Comparison of ENCODE assay signal across 23 mouse cellular contexts in the genomic region with DNA sequence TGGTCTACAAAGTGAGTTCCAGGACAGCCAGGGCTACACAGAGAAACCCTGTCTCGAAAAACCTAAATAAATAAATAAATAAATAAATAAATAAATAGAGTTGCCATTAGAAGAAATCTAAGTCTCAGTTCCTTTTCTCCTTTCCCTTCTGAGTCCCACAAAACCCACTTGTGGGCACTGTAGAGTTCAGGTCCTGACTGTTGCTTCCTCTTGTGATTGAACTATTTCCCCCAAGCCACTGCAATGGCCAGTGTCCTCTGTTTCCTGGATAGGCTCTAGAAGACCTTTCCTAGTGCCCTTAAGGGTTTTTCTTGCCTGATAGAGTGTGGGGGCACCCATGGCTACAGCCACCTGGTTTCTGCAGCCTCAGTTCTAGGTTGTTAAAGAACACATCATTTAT. TPM values are rescaled to one million over a fixed set of nuclear protein-coding genes. Genes with fewer than 3 reads are reported as not detected.
"Had no signal": no experiment of that assay in that cellular context is flagged by ENCODE, and none has a peak within 500 bp of the region (broad histone marks: within the 10 kb centered on the region; RNA-seq: fewer than 3 reads in every experiment).

No protein-coding gene starts in this region.

- ATAC-seq: inflammation-experienced regulatory T-cells, adult 6 months; intestine, embryonic 15.5 days; intestine, postnatal 0 days had no signal

- H3K27me3 ChIP-seq: hindbrain, embryonic 13.5 days; hindbrain, embryonic 15.5 days had no signal

- H3K4me1 ChIP-seq: heart, embryonic 10.5 days; heart, embryonic 12.5 days; intestine, embryonic 15.5 days; limb, embryonic 12.5 days had no signal

- H3K4me3 ChIP-seq: gastrocnemius, adult 2 months; heart, embryonic 10.5 days; heart, embryonic 12.5 days; hindbrain, embryonic 13.5 days; hindbrain, embryonic 15.5 days; intestine, embryonic 15.5 days; layer of hippocampus, adult 2 months; left cerebral cortex, adult 2 months; limb, embryonic 10.5 days; limb, embryonic 12.5 days had no signal

- DNase-seq: gastrocnemius, adult 2 months; gastrocnemius, postnatal 10 days; gastrocnemius, postnatal 25 days; heart, adult 18-20 months; heart, postnatal 10 days; kidney, adult 18-20 months; kidney, adult 8-10 months; kidney, postnatal 10 days; kidney, postnatal 25 days; kidney, postnatal 4 days; liver had no signal

- H3K27ac ChIP-seq: gastrocnemius, adult 2 months; heart, embryonic 10.5 days; hindbrain, embryonic 13.5 days; hindbrain, embryonic 15.5 days; intestine, embryonic 15.5 days; layer of hippocampus, adult 2 months; left cerebral cortex, adult 2 months; limb, embryonic 10.5 days; limb, embryonic 12.5 days had no signal

- H3K9ac ChIP-seq: heart, embryonic 12.5 days; hindbrain, embryonic 13.5 days; hindbrain, embryonic 15.5 days; intestine, embryonic 15.5 days; limb, embryonic 12.5 days had no signal

- H3K9me3 ChIP-seq: heart, embryonic 10.5 days; hindbrain, embryonic 13.5 days; hindbrain, embryonic 15.5 days; intestine, embryonic 15.5 days; limb, embryonic 10.5 days had no signal

- H3K4me2 ChIP-seq: heart, embryonic 12.5 days; hindbrain, embryonic 13.5 days; hindbrain, embryonic 15.5 days; intestine, embryonic 15.5 days; limb, embryonic 12.5 days had no signal

RNA-seq across cellular contexts. Expression of gene Stmn3, which starts 9.4 kb away (rescaled TPM):
- total RNA-seq: gastrocnemius, adult 2 months; hematopoietic stem cell, adult 5-6 weeks had no signal
- polyA plus RNA-seq: inflammation-experienced regulatory T-cells, adult 6 months had no signal
